Mouse (Mus musculus): Measurements from ENCODE around the gene Cuedc2.

DNA sequence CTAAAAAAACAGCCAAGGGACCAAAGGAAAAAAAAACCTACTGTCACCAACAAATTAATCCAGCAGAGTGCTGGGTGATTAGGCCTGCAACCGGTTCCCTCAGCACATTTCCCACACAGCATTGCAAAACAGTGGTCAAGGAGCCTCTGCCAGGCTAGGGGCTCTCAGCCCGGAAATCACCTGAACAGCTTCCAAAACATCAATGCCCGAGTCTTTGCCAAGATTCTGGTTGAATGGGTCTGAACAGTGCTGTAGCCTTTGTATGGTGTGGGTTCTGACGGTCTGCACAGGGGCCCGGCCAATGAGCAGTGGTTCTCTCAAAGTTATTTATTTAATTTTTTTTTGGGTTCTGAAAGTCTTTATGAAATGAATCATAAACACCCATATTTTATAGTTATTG, 37.0 kb upstream of the Cuedc2 start:
- TF ChIP-seq CTCF (IDR thresholded peaks at IDR 0.05; ENCODE audit: low read depth, low read length) (no peak), POLR2A (IDR thresholded peaks at IDR 0.05; ENCODE audit: insufficient read depth, low read length) (no peak), EP300 (IDR thresholded peaks at IDR 0.05; ENCODE audit: insufficient read depth, low read depth, low read length) (no peak)

All from ES-Bruce4 (cell line).